Mouse (Mus musculus): Measurements from ENCODE around the gene Olfr62. TPM values are rescaled to one million over a fixed set of nuclear protein-coding genes. Genes with fewer than 3 reads are reported as not detected.
A peak's percentile ranks its signal among the peaks of the same experiment; 100 is the strongest.

Gene Olfr62
- not detected in 2 replicates for polyA plus RNA-seq (2012; rRNA removed)

- no peak for DNase-seq (ENCODE audit: low spot score)
Measured at GRCm38 (mm10) chr4:118658652-118659051, at the start of gene Olfr62. Gene Olfr62 (plus strand): TSS chr4:118658952.

DNA sequence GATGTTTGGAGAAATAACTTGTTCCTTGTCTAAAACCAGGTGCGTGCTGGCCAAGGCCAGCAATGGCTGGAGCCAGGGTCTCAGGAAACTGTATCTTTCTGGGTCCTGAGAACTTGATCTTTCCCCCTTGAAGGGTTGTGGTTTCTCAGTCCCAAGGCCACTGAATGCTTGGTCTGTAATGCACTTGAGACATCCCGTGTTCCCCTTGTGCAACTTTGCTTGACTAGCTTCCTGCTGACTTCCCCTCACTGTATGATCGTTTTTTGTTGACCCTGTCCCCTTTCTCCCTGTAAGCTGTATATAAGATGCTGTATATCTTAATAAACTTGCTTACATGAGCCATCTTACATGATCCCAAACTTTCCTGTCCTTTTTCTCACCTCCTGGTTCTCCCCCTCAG lies 48.9 kb upstream of the Olfr62 start:
- no peak for DNase-seq (ENCODE audit: low spot score)

DNA sequence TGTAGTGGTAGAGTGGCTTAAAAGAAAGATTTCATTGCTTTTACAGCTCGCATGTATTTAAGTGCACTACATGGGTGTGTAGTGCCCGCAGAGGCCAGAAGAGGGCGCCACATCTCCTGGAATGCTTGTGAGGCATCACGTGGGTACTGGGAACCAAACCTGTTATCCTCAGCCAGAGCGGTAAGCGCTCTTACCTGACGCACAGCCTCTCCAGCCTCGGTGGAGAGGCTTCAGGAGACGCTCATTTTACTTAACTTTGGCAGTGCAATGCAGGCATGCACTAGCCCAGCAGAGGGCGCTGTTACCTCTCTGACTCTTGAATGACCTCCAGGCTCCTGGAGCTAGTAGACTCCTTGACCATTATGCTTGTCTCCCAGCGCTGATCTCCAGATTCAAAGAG lies 46.1 kb upstream of the Olfr62 start:
- no peak for DNase-seq (ENCODE audit: low spot score)

DNA sequence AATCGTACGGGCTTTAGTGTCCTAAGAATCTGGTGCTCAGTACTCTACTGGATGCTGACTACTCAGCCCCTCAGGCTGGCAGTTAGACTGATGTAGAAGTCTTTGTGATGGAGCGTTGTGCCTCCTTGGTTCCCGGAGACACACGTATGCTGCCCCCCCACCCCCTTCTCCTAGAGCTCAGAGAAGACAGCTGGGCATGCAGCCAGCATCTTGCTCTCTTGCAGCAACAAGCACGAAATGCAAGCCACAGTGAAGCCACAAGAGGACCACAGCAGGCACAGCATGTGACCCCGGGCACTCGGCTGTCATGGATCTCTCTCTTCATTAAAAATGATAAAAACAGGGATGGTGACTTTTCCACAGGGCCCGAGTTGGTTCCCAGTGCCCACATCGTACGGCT lies 43.3 kb upstream of the Olfr62 start:
- no peak for DNase-seq (ENCODE audit: low spot score)

DNA sequence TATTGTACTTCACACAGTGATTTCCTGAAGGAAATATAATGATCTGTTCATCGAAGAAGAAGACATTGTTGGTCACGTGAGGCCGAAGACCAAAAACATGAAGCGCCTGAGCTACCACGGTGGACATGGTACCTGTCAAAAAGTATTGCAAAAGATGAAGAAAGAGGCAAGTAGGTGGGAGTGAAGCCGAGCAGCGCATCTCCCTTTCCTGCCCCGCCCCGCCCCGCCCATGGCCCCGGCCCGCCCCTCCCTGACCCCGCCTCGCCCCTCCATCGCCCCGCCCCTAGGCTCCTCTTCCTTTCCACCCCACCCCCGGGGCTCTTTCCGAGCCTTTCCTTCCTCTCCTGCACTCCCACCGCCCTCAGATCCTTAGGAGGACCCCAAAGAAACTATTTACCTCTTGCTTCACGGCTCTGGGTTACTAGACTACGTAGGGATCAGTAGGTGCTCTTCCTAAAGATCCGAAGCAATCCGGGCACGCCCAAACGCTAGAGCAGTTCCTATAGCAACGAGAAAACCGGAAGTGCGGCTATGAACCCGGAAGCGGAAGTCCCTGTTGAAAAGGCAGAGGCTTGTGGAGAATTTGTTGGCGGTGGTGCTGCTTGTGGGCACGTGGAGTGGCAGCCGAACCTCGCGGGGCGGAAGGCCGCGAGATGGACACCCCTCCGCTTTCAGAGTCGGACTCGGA lies 38.3 kb upstream of the Olfr62 start, which contains the start of the genes Cfap57 and Ebna1bp2:
Gene Cfap57, minus strand, starts transcription at position 499 of the 688 bp plus-strand sequence.
Gene Ebna1bp2, plus strand, starts transcription at position 521 of the 688 bp plus-strand sequence.
- DNase-seq (ENCODE audit: low spot score) = peak; percentile 74

DNA sequence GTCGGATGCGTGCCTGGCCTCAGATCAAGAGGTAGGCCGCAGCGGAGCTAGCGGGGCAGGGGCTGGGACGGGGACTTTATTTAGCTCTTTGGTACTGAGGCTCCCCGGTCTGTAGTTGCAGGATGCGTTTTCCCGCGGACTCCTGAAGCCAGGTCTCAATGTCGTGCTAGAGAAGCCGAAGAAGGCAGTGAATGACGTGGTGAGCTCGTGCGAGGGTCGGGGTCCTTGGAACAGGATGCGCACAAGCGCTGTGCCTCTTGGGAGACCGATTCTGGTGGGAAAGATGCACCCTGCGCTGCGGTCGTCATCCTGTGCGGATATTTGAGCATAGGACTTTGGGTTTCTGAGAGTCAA lies 37.8 kb upstream of the Olfr62 start:
- DNase-seq (ENCODE audit: low spot score) = no peak

DNA sequence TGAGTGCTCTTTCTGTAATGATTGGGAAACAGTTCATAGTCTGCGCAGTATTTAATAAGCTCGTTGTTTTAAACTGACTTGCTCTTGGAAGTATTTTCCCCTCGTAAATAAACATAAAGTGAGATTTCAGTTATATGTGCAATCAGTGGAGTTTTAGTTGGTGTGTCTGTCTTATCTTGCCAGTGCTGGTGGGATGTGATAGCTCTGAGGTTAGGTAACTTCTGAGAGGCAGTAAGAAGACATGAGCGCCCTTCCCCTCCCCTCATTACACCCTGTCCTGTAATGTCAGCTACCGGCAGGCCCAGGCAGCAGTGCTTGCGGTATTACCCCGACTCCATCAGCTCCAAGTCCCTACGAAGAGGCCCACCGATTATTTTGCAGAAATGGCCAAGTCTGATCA lies 37.0 kb upstream of the Olfr62 start:
- DNase-seq (ENCODE audit: low spot score) = no peak

DNA sequence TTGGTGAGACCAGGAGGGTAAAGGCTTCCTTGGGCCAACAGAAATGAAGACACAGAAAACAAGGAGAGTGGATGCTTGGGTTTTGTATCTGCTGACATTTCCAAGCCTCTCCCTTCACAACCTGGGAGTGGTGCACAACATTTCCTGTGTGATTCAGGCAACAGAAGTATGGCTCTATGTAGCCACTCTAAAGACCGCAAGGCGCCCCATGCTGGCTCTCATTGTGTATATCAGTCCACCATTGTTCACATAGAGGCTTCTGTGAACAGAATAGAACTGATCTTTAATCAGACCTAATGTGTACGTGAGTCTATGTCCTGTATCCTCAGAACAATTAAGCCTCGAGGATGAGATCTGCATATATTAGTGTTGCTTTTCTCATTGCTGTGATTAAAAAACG lies 28.5 kb upstream of the Olfr62 start:
- no peak for DNase-seq (ENCODE audit: low spot score)

DNA sequence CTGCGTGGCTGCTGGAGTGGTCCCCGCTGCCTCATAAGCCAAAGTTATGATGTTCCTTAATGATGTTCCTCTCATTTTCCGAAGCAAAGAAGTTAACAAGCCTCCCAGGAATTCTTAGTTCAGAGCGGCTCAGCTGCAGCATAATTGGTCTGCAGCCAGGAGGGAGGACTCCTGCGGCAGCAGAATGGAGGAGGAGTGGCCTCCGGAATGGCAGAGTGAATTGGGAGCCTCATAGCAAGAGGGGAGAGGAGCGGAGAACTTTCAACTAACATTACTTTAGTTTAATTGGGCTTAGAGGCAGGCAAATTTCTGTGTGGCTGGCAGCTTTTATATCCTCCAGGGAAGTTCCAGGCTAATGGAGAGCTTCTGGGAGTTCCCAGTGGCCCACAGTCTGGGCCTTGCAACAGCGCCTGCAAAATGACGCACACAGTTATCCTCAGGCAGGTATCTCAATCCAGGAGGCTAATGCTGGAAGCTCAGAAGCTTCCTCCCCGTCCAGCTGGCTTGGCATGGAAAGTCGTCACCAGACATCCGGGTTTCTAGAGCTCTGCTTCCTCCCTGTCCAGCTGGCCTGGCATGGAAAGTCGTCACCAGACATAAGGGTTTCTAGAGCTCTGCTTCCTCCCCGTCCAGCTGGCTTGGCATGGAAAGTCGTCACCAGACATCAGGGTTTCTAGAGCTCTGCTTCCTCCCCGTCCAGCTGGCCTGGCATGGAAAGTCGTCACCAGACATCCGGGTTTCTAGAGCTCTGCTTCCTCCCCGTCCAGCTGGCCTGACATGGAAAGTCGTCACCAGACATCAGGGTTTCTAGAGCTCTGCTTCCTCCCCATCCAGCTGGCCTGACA lies 16.2 kb upstream of the Olfr62 start:
- DNase-seq (ENCODE audit: low spot score) = no peak

- DNase-seq (ENCODE audit: low spot score) = no peak
Measured at GRCm38 (mm10) chr4:118645234-118645633, 13.5 kb upstream of the Olfr62 start.

DNA sequence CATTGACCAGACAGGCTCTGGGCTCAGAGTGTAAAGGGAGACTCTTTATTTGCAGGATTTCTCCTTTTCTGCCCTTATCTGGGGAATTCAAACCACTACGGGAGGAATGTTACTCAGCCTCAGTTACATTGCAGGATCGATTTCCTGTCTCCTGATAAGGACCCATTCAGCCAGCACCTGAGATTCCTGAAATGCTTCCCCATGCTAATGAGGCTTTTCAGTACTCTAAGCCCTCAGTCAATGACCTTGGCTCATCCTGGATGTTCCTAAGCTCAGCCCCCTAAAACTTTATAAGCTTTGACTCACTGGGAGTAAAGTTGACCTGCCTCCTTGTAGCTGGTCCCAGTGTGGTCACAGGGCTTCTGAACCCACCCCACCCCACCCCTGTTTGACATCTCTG lies 28.3 kb downstream of the Olfr62 start:
- no peak for DNase-seq (ENCODE audit: low spot score)

DNA sequence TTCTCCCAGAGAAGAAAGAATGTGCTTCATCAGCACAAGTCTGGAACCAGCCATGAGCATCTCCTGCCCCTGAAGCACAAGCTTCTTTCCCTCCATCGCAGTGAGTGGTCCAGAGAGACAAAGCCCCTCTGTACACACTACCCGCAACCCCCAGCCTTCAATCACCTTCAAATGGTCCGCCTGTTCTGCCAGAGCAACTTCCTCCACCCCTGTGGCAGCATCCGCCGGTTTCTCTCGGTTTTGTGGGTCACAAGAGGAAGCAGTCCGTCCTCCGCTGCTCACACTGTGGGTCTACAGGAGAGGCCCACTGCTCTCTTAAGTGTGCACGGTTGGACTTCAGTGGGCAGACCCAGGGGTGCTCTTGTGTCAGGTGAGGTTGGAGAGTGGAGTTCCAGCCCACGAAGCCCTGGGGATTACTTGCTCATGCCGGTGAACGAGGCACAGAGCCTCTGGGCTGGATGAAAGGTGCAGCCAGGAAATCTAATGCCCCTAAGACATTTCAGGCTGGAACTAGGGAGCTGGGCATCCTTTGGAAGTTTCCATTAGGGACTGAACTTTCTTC lies 33.7 kb downstream of the Olfr62 start, which contains the start of gene Olfr1342:
Gene Olfr1342, minus strand, starts transcription at position 345 of the 562 bp plus-strand sequence.
- DNase-seq (ENCODE audit: low spot score) = no peak

- no peak for DNase-seq (ENCODE audit: low spot score)
Measured at GRCm38 (mm10) chr4:118693812-118694211, 35.1 kb downstream of the Olfr62 start.

GRCm38 (mm10) chr4:118703223-118703622 lies 44.5 kb downstream of the Olfr62 start, which contains the start of gene Olfr1341:
Gene Olfr1341 (plus strand): TSS chr4:118703523.
- no peak for DNase-seq (ENCODE audit: low spot score)

- no peak for DNase-seq (ENCODE audit: low spot score)
Measured at GRCm38 (mm10) chr4:118708086-118708485, 49.3 kb downstream of the Olfr62 start.

GRCm38 (mm10) chr4:118711656-118712055 lies 52.9 kb downstream of the Olfr62 start:
- DNase-seq (ENCODE audit: low spot score) = no peak

Other genes with a start within 250 kb of the Olfr62 start
- 13.4 and 20.7 TPM in 2 replicates for gene Szt2, start 249.7 kb upstream of the Olfr62 start, polyA plus RNA-seq (2012; rRNA removed)
- 61.8 and 80.6 TPM in 2 replicates for gene Med8, start 249.6 kb upstream of the Olfr62 start, polyA plus RNA-seq (2012; rRNA removed)
- 167 and 193 TPM in 2 replicates for gene Elovl1, start 230.9 kb upstream of the Olfr62 start, polyA plus RNA-seq (2012; rRNA removed)
- gene Cdc20, start 221.6 kb upstream of the Olfr62 start, polyA plus RNA-seq (2012; rRNA removed) = 5.5 and 7.2 TPM in 2 replicates
- gene Mpl, start 201.4 kb upstream of the Olfr62 start, polyA plus RNA-seq (2012; rRNA removed) = 0.06 TPM in 2 replicates
- gene Tie1, start 168.9 kb upstream of the Olfr62 start, polyA plus RNA-seq (2012; rRNA removed) = 21.7 and 25.1 TPM in 2 replicates
- gene 2610528J11Rik, start 132.0 kb upstream of the Olfr62 start, polyA plus RNA-seq (2012; rRNA removed) = 11.7 and 15.8 TPM in 2 replicates
- gene Tmem125, start 114.9 kb upstream of the Olfr62 start, polyA plus RNA-seq (2012; rRNA removed) = 10.7 and 15.5 TPM in 2 replicates
- gene Cfap57, start 38.2 kb upstream of the Olfr62 start, polyA plus RNA-seq (2012; rRNA removed) = 0.04 and 0.08 TPM in 2 replicates
- 63.4 and 72.6 TPM in 2 replicates for gene Ebna1bp2, start 38.2 kb upstream of the Olfr62 start, polyA plus RNA-seq (2012; rRNA removed)
- not detected in 2 replicates for gene Olfr1342, start 33.8 kb downstream of the Olfr62 start, polyA plus RNA-seq (2012; rRNA removed)
- not detected in 2 replicates for gene Olfr1341, start 44.6 kb downstream of the Olfr62 start, polyA plus RNA-seq (2012; rRNA removed)
- gene Olfr1340, start 61.2 kb downstream of the Olfr62 start, polyA plus RNA-seq (2012; rRNA removed) = not detected in 2 replicates
- gene Olfr1339, start 73.2 kb downstream of the Olfr62 start, polyA plus RNA-seq (2012; rRNA removed) = not detected in 2 replicates
- not detected in 2 replicates for gene Olfr1338, start 99.8 kb downstream of the Olfr62 start, polyA plus RNA-seq (2012; rRNA removed)
- gene Olfr1337, start 123.6 kb downstream of the Olfr62 start, polyA plus RNA-seq (2012; rRNA removed) = not detected in 2 replicates
- not detected in 2 replicates for gene Olfr1335, start 151.0 kb downstream of the Olfr62 start, polyA plus RNA-seq (2012; rRNA removed)
- not detected in 2 replicates for gene Olfr1333, start 177.3 kb downstream of the Olfr62 start, polyA plus RNA-seq (2012; rRNA removed)
- gene Olfr1331, start 205.7 kb downstream of the Olfr62 start, polyA plus RNA-seq (2012; rRNA removed) = not detected in 2 replicates
- gene Olfr1330, start 229.6 kb downstream of the Olfr62 start, polyA plus RNA-seq (2012; rRNA removed) = not detected in 2 replicates

Data from urinary bladder, adult 2 months (tissue).